Mouse (Mus musculus): ENCODE results near the gene Gpr4. TPM values are rescaled to one million over a fixed set of nuclear protein-coding genes. Genes with fewer than 3 reads are reported as not detected.
A peak's percentile ranks its signal among the peaks of the same experiment; 100 is the strongest.

Gpr4 gene
- total RNA-seq, 2 experiments from 2014 or later: 2.2 to 2.6 TPM

- intact Hi-C loops (cut with DNase I): no loop called here
These were observed 39.7 kb downstream of the Gpr4 start for GRCm38 (mm10) chr7:19252078-19252477.

GRCm38 (mm10) chr7:19253437-19253836 lies 41.1 kb downstream of the Gpr4 start:
- no peak for DNase-seq
- intact Hi-C loops (cut with DNase I): no loop called here

More at GRCm38 (mm10) chr7:19252078-19252477, 39.7 kb downstream of the Gpr4 start:
- DNase-seq: no peak

- intact Hi-C loops (cut with DNase I): no loop called here
These were observed 43.1 kb downstream of the Gpr4 start for GRCm38 (mm10) chr7:19255395-19255794.

GRCm38 (mm10) chr7:19256567-19256966 lies 44.2 kb downstream of the Gpr4 start:
- no peak for DNase-seq
- intact Hi-C loops (cut with DNase I): no loop called here

More at GRCm38 (mm10) chr7:19255395-19255794, 43.1 kb downstream of the Gpr4 start:
- no peak for DNase-seq

GRCm38 (mm10) chr7:19257390-19258022 lies 45.2 kb downstream of the Gpr4 start:
- intact Hi-C loops (cut with DNase I): no loop called here
- DNase-seq: peak in 1 of 2 experiments; percentile 46

GRCm38 (mm10) chr7:19258336-19258735 lies 46.0 kb downstream of the Gpr4 start:
- intact Hi-C loops (cut with DNase I): no loop called here
- no peak for DNase-seq

GRCm38 (mm10) chr7:19265147-19265546 lies 52.8 kb downstream of the Gpr4 start:
- intact Hi-C loops (cut with DNase I): no loop called here
- DNase-seq: no peak

- intact Hi-C loops (cut with DNase I): no loop called here
These were observed 53.8 kb downstream of the Gpr4 start for GRCm38 (mm10) chr7:19265928-19266822.

GRCm38 (mm10) chr7:19267051-19267450 lies 54.7 kb downstream of the Gpr4 start:
- intact Hi-C loops (cut with DNase I): no loop called here
- DNase-seq: no peak

More at GRCm38 (mm10) chr7:19265928-19266822, 53.8 kb downstream of the Gpr4 start:
- no peak for DNase-seq

- intact Hi-C loops (cut with DNase I): no loop called here
- no peak for DNase-seq
These were observed 56.8 kb downstream of the Gpr4 start for GRCm38 (mm10) chr7:19268993-19269681.

- peak in 1 of 2 experiments; percentile 61 for DNase-seq
- intact Hi-C loops (cut with DNase I): no loop called here
These were observed 57.5 kb downstream of the Gpr4 start for GRCm38 (mm10) chr7:19269721-19270441.

- DNase-seq: no peak
- intact Hi-C loops (cut with DNase I): no loop called here
These were observed 58.3 kb downstream of the Gpr4 start for GRCm38 (mm10) chr7:19270509-19271237.

- peak; percentile 76 to 77 for DNase-seq
- intact Hi-C loops (cut with DNase I): no loop called here
These were observed 59.2 kb downstream of the Gpr4 start, which contains the start of gene Vasp for GRCm38 (mm10) chr7:19271238-19272172. Vasp (minus strand) TSS chr7:19271817.

GRCm38 (mm10) chr7:19272173-19272764 lies 59.9 kb downstream of the Gpr4 start:
- DNase-seq: no peak
- intact Hi-C loops (cut with DNase I): no loop called here

Data from gastrocnemius, postnatal 36 days (tissue).